Mouse (Mus musculus): Measurements from ENCODE around the gene Arrb2. TPM values are rescaled to one million over a fixed set of nuclear protein-coding genes. Genes with fewer than 3 reads are reported as not detected.
"Not testable (repeated sequence)": the region's sequence is repeated elsewhere in the genome, so short reads cannot be mapped to it uniquely, and the experiment has no call there.

Gene Arrb2
- polyA plus RNA-seq, 1 experiment = not detected

- no peak overlapping the region for H3K4me3 ChIP-seq (ENCODE audit: insufficient read depth, low read depth, low read length)
- no peak for TF ChIP-seq CTCF (IDR thresholded peaks at IDR 0.05; ENCODE audit: insufficient read depth, low read depth, low read length)
- no peak for TF ChIP-seq POLR2A (IDR thresholded peaks at IDR 0.05; ENCODE audit: insufficient read depth, low read depth, low read length)
- H3K27ac ChIP-seq (ENCODE audit: insufficient read depth, low read depth, low read length) = no peak overlapping the region
- no peaks in the 10 kb centered on the region for H3K4me1 ChIP-seq (ENCODE audit: control insufficient read depth, insufficient read depth, low read length)
Measured at GRCm38 (mm10) chr11:70472716-70473115, 40.3 kb downstream of the Arrb2 start.

GRCm38 (mm10) chr11:70473291-70473690, 40.9 kb downstream of the Arrb2 start:
- not testable (repeated sequence) for H3K4me3 ChIP-seq (ENCODE audit: insufficient read depth, low read depth, low read length); H3K4me1 ChIP-seq (ENCODE audit: control insufficient read depth, insufficient read depth, low read length); H3K27ac ChIP-seq (ENCODE audit: insufficient read depth, low read depth, low read length)
- WGBS = 91% methylated on average over 5 of the region's 5 CpGs

- no peaks in the 10 kb centered on the region for H3K4me1 ChIP-seq (ENCODE audit: control insufficient read depth, insufficient read depth, low read length)
- no peak overlapping the region for H3K27ac ChIP-seq (ENCODE audit: insufficient read depth, low read depth, low read length)
- H3K4me3 ChIP-seq (ENCODE audit: insufficient read depth, low read depth, low read length) = no peak overlapping the region
- 74% methylated on average over 12 of the region's 12 CpGs for WGBS
- TF ChIP-seq CTCF (IDR thresholded peaks at IDR 0.05; ENCODE audit: insufficient read depth, low read depth, low read length) (no peak), POLR2A (IDR thresholded peaks at IDR 0.05; ENCODE audit: insufficient read depth, low read depth, low read length) (no peak)
Measured at GRCm38 (mm10) chr11:70474872-70475534, 42.6 kb downstream of the Arrb2 start.

- no peak overlapping the region for H3K27ac ChIP-seq (ENCODE audit: insufficient read depth, low read depth, low read length)
- no peak overlapping the region for H3K4me3 ChIP-seq (ENCODE audit: insufficient read depth, low read depth, low read length)
- no peak for TF ChIP-seq POLR2A (IDR thresholded peaks at IDR 0.05; ENCODE audit: insufficient read depth, low read depth, low read length)
- TF ChIP-seq CTCF (IDR thresholded peaks at IDR 0.05; ENCODE audit: insufficient read depth, low read depth, low read length) = no peak
- no peaks in the 10 kb centered on the region for H3K4me1 ChIP-seq (ENCODE audit: control insufficient read depth, insufficient read depth, low read length)
- 35% methylated on average over 2 of the region's 2 CpGs for WGBS
Measured at GRCm38 (mm10) chr11:70485498-70485897, 53.1 kb downstream of the Arrb2 start.

- TF ChIP-seq CTCF (IDR thresholded peaks at IDR 0.05; ENCODE audit: insufficient read depth, low read depth, low read length) (no peak), POLR2A (IDR thresholded peaks at IDR 0.05; ENCODE audit: insufficient read depth, low read depth, low read length) (no peak)
- Histone ChIP-seq H3K4me3 (ENCODE audit: insufficient read depth, low read depth, low read length) (no peak overlapping the region), H3K27ac (ENCODE audit: insufficient read depth, low read depth, low read length) (no peak overlapping the region), H3K4me1 (ENCODE audit: control insufficient read depth, insufficient read depth, low read length) (no peaks in the 10 kb centered on the region)
- 52% methylated on average over 4 of the region's 4 CpGs for WGBS
Measured at GRCm38 (mm10) chr11:70487816-70488215, 55.4 kb downstream of the Arrb2 start.

- Histone ChIP-seq H3K4me1 (ENCODE audit: control insufficient read depth, insufficient read depth, low read length) (no peaks in the 10 kb centered on the region), H3K4me3 (ENCODE audit: insufficient read depth, low read depth, low read length) (no peak overlapping the region), H3K27ac (ENCODE audit: insufficient read depth, low read depth, low read length) (no peak overlapping the region)
- 84% methylated on average over 3 of the region's 3 CpGs for WGBS
- TF ChIP-seq POLR2A (IDR thresholded peaks at IDR 0.05; ENCODE audit: insufficient read depth, low read depth, low read length) (no peak), CTCF (IDR thresholded peaks at IDR 0.05; ENCODE audit: insufficient read depth, low read depth, low read length) (no peak)
Measured at GRCm38 (mm10) chr11:70489138-70489537, 56.7 kb downstream of the Arrb2 start.

GRCm38 (mm10) chr11:70489684-70490083, 57.2 kb downstream of the Arrb2 start:
- no peaks in the 10 kb centered on the region for H3K4me1 ChIP-seq (ENCODE audit: control insufficient read depth, insufficient read depth, low read length)
- H3K27ac ChIP-seq (ENCODE audit: insufficient read depth, low read depth, low read length) = no peak overlapping the region
- TF ChIP-seq CTCF (IDR thresholded peaks at IDR 0.05; ENCODE audit: insufficient read depth, low read depth, low read length) (no peak), POLR2A (IDR thresholded peaks at IDR 0.05; ENCODE audit: insufficient read depth, low read depth, low read length) (no peak)
- no peak overlapping the region for H3K4me3 ChIP-seq (ENCODE audit: insufficient read depth, low read depth, low read length)
- WGBS = 82% methylated on average over 6 of the region's 6 CpGs

Other genes starting within 250 kb of the Arrb2 start
- not detected in 2 replicates for gene Slc16a11, start 219.9 kb upstream of the Arrb2 start, polyA plus RNA-seq (2012; ENCODE audit: insufficient read depth, insufficient read length, low replicate concordance, missing spikeins)
- gene Slc16a13, start 211.6 kb upstream of the Arrb2 start, polyA plus RNA-seq (2012; ENCODE audit: insufficient read depth, insufficient read length, low replicate concordance, missing spikeins) = not detected in 2 replicates
- gene Bcl6b, start 202.8 kb upstream of the Arrb2 start, polyA plus RNA-seq (2012; ENCODE audit: insufficient read depth, insufficient read length, low replicate concordance, missing spikeins) = not detected in 2 replicates
- gene 0610010K14Rik, start 194.7 kb upstream of the Arrb2 start, polyA plus RNA-seq (2012; ENCODE audit: insufficient read depth, insufficient read length, low replicate concordance, missing spikeins) = not detected in 2 replicates
- not detected in 2 replicates for gene Gm21988, start 192.8 kb upstream of the Arrb2 start, polyA plus RNA-seq (2012; ENCODE audit: insufficient read depth, insufficient read length, low replicate concordance, missing spikeins)
- gene Rnasek, start 192.8 kb upstream of the Arrb2 start, polyA plus RNA-seq (2012; ENCODE audit: insufficient read depth, insufficient read length, low replicate concordance, missing spikeins) = not detected in 2 replicates
- gene Alox12, start 177.3 kb upstream of the Arrb2 start, polyA plus RNA-seq (2012; ENCODE audit: insufficient read depth, insufficient read length, low replicate concordance, missing spikeins) = not detected in 2 replicates
- not detected in 2 replicates for gene Alox12e, start 110.0 kb upstream of the Arrb2 start, polyA plus RNA-seq (2012; ENCODE audit: insufficient read depth, insufficient read length, low replicate concordance, missing spikeins)
- not detected in 2 replicates for gene Alox15, start 80.6 kb upstream of the Arrb2 start, polyA plus RNA-seq (2012; ENCODE audit: insufficient read depth, insufficient read length, low replicate concordance, missing spikeins)
- gene Pelp1, start 22.6 kb upstream of the Arrb2 start, polyA plus RNA-seq (2012; ENCODE audit: insufficient read depth, insufficient read length, low replicate concordance, missing spikeins) = not detected in 2 replicates
- gene Med11, start 19.3 kb downstream of the Arrb2 start, polyA plus RNA-seq (2012; ENCODE audit: insufficient read depth, insufficient read length, low replicate concordance, missing spikeins) = not detected in 2 replicates
- not detected in 2 replicates for gene Zmynd15, start 26.8 kb downstream of the Arrb2 start, polyA plus RNA-seq (2012; ENCODE audit: insufficient read depth, insufficient read length, low replicate concordance, missing spikeins)
- gene Cxcl16, start 27.3 kb downstream of the Arrb2 start, polyA plus RNA-seq (2012; ENCODE audit: insufficient read depth, insufficient read length, low replicate concordance, missing spikeins) = not detected in 2 replicates
- gene Tm4sf5, start 72.6 kb downstream of the Arrb2 start, polyA plus RNA-seq (2012; ENCODE audit: insufficient read depth, insufficient read length, low replicate concordance, missing spikeins) = not detected in 2 replicates
- gene Vmo1, start 82.0 kb downstream of the Arrb2 start, polyA plus RNA-seq (2012; ENCODE audit: insufficient read depth, insufficient read length, low replicate concordance, missing spikeins) = not detected in 2 replicates
- not detected in 2 replicates for gene Gltpd2, start 86.6 kb downstream of the Arrb2 start, polyA plus RNA-seq (2012; ENCODE audit: insufficient read depth, insufficient read length, low replicate concordance, missing spikeins)
- gene Psmb6, start 92.7 kb downstream of the Arrb2 start, polyA plus RNA-seq (2012; ENCODE audit: insufficient read depth, insufficient read length, low replicate concordance, missing spikeins) = not detected in 2 replicates
- not detected in 2 replicates for gene Gm40193, start 100.3 kb downstream of the Arrb2 start, polyA plus RNA-seq (2012; ENCODE audit: insufficient read depth, insufficient read length, low replicate concordance, missing spikeins)
- gene Pld2, start 107.4 kb downstream of the Arrb2 start, polyA plus RNA-seq (2012; ENCODE audit: insufficient read depth, insufficient read length, low replicate concordance, missing spikeins) = not detected in 2 replicates
- gene Mink1, start 130.2 kb downstream of the Arrb2 start, polyA plus RNA-seq (2012; ENCODE audit: insufficient read depth, insufficient read length, low replicate concordance, missing spikeins) = 190 TPM in 1 of 2 replicates, not detected in the other
- gene 4930544D05Rik, start 183.2 kb downstream of the Arrb2 start, polyA plus RNA-seq (2012; ENCODE audit: insufficient read depth, insufficient read length, low replicate concordance, missing spikeins) = not detected in 2 replicates
- gene Chrne, start 186.6 kb downstream of the Arrb2 start, polyA plus RNA-seq (2012; ENCODE audit: insufficient read depth, insufficient read length, low replicate concordance, missing spikeins) = not detected in 2 replicates
- not detected in 2 replicates for gene Gp1ba, start 206.5 kb downstream of the Arrb2 start, polyA plus RNA-seq (2012; ENCODE audit: insufficient read depth, insufficient read length, low replicate concordance, missing spikeins)
- gene Rnf167, start 214.6 kb downstream of the Arrb2 start, polyA plus RNA-seq (2012; ENCODE audit: insufficient read depth, insufficient read length, low replicate concordance, missing spikeins) = not detected in 2 replicates
- gene Slc25a11, start 214.8 kb downstream of the Arrb2 start, polyA plus RNA-seq (2012; ENCODE audit: insufficient read depth, insufficient read length, low replicate concordance, missing spikeins) = not detected in 2 replicates
- 496 and 550 TPM in 2 replicates for gene Pfn1, start 222.0 kb downstream of the Arrb2 start, polyA plus RNA-seq (2012; ENCODE audit: insufficient read depth, insufficient read length, low replicate concordance, missing spikeins)
- gene Eno3, start 224.6 kb downstream of the Arrb2 start, polyA plus RNA-seq (2012; ENCODE audit: insufficient read depth, insufficient read length, low replicate concordance, missing spikeins) = not detected in 2 replicates
- not detected in 2 replicates for gene Spag7, start 236.8 kb downstream of the Arrb2 start, polyA plus RNA-seq (2012; ENCODE audit: insufficient read depth, insufficient read length, low replicate concordance, missing spikeins)

Measured in olfactory bulb, adult 2 months (tissue).